Mouse (Mus musculus) heart, postnatal 14 days (tissue): ENCODE measurements at regions not wholly inside any gene's neighbourhood (a gene's known extent, or its start where the extent isn't known, plus 50 kb on each side); places are given as distances from the start of the nearest gene placed in this dataset.
"Not testable (repeated sequence)": the region's sequence is repeated elsewhere in the genome, so short reads cannot be mapped to it uniquely, and the experiment has no call there.

Source experiments
- DNase-seq, 2 experiments: peaks; one replicate each; pipeline ENCODE4 v3.0.0; 2021 to 2022
- intact Hi-C: fragments of 180-260 bp; cut with DNase I; formaldehyde crosslinking; loops from one replicate; pipeline ENCODE4 v1.15.1; 2025

DNA sequence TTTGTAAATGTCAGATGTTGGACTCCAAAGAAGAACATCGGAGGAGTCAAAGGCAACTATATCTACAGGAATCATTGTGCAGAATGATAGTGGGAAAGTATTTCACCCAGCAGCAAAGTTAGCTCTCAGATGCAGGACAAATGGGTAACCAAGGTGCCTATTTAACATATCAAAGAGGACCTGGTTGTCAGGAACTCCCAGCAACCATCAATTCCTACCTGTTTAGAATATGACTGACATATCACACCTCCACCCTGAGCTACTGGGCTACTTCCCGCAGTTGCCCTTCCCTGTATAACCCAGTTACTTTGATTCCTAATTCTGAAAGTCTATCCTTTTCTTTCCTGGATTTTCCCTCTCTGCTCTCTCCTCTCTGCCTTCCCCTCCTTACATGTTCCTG lies 403.0 kb upstream of the Tbl1xr1 start:
- DNase-seq = no peak
- intact Hi-C loops = no loop called here

DNA sequence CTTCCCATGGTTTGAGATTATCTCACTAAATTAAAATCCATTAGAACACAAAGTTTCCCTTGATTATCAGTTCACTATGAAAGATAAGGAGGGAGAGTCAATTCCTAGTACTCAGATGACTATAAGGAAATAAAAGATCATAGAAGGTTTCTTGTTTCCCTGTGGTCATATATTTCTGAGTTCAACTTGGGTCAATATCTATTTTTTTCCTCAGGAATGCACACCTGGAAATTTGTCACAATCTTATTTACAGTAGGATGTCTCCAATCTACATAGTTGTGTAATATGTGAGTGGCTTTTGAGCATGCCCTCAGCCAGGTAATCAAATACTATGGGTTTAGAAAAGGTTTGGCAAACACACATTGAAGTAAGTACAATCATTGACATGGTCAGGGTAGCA lies 398.2 kb upstream of the Tbl1xr1 start:
- no peak for DNase-seq
- intact Hi-C loops = no loop called here

DNA sequence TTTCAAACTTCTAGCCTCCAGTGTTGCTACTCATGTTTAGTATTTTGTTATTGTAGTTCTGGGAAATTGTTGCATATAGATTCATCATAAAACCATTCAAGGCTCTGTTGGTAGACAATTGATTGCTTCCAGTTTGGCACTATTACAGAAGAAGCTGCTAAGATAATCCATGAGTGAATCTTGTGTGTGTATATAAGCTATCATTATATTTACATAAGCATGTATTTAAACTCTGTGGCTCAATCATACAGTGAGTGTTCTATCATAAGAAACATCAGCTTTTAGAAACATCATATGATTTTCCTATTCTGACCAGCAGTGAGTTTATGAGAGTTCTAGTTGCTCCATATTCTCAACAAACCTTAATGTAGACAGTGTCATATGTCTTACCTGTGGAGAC lies 397.7 kb upstream of the Tbl1xr1 start:
- intact Hi-C loops = no loop called here
- no peak for DNase-seq

DNA sequence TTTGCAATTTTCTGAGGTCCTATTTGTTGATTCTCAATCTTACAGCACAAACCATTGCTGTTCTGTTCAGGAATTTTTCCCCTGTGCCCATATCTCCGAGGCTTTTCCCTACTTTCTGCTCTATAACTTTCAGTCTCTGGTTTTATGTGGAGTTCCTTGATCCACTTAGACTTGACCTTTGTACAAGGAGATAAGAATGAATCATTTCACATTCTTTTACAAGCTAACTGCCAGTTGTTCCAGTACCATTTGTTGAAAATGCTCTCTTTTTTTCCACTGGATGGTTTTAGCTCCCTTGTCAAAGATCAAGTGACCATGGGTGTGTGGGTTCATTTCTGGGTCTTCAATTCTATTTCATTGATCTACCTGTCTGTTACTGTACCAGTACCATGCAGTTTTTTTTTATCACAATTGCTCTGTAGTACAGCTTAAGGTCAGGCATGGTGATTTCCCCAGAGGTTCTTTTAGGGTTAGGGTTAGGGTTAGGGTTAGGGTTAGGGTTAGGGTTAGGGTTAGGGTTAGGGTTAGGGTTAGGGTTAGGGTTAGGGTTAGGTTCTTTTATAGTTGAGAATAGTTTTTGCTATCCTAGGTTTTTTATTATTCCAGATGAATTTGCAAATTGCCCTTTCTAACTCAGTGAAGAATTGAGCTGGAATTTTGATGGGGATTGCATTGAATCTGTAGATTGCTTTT lies 378.3 kb upstream of the Tbl1xr1 start:
- intact Hi-C loops, DNase-seq: not testable (repeated sequence)

DNA sequence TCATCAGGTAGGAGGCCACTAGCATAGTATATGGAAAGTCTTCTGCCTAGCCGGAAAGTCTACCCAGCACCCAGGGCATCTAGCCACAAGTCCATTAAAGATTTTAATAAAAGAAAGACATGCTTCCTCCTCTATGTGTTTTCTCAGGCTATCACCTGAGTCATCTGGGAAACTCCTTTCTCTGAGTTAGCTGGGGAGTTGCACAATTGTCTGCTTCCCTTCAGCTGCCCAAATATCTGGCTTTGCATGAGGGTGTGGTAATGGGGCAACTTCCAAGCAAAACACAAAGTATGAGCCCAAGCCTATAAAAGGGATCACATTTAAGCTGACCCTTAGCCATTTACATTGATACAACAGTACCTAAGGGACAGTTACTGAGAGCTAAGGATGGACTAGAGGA lies 376.9 kb upstream of the Tbl1xr1 start:
- intact Hi-C loops = no loop called here
- no peak for DNase-seq

DNA sequence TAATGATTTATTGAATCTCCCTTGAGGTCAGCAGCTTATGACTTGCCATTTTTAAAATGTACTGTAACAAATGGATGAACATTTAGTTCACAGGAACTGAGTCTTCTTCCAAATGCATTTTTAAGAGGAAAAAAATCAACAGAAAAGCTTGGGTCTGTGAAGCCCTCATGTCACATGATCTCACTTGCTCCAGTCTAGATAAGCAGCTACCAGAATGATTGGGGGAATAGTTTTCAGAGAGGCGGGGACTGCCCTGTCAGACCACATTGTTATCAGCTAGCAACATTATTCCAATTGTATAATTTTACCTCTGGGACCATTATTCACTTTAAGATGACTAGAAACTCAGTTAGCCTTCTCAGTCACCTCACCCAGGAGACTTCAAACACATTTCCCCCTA lies 376.1 kb upstream of the Tbl1xr1 start:
- intact Hi-C loops = no loop called here

DNA sequence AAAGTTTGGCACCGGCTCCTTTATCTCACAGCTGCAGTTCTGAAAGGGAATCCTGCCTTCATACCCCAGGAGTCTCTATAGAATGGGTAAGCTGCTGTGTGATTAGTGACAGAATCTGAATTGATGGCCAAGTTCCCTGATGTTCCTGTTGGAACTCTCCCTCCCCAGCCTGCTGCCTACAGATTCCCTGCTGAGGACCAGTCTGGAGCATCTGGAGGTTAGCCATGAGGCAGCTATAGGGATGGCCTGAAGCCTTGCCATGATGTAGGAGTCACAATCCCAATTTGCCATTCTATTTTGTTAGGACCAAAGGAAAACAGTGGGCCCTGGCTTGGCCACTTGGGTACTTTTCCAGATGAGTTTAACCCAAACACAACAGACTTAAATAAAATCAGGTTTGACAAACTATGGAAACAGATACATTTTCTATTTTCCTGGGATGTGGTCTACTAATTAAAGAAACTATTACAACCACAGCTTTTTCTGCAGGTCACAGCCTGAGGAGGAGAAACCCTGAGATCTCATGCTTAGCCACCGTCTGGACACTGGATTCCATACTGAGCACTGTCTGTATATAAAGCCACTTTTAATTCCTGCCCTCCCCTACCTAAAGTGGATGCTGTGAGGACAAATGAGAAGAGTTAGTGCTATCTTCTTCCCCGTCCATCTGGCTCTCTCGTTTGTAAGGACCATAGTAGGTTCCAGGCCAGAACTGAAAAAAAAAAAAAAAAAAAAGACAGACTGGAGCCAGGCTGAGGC lies 349.5 kb upstream of the Tbl1xr1 start:
- intact Hi-C loops = no loop called here
- no peak for DNase-seq

More for the DNA sequence above, 376.1 kb upstream of the Tbl1xr1 start:
- no peak for DNase-seq

DNA sequence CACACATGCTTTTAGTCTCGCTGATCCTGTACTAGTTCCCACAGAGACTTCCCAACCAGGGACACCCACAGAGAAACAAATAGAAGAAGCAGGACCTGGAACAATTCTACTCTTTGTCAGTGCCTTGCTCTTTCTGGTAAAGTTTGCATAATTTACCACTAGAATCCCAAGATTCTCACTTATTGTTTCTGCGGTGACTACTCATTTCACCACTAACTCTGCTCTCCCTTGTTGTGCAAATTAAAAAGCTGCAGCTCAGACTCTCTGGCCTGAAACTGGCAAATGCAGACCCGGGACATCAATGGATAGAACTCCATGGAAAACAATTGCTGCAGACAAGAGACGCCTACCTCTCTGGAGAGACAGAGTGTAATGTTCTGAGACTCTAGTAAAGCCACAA lies 348.4 kb upstream of the Tbl1xr1 start:
- intact Hi-C loops = no loop called here
- no peak for DNase-seq

DNA sequence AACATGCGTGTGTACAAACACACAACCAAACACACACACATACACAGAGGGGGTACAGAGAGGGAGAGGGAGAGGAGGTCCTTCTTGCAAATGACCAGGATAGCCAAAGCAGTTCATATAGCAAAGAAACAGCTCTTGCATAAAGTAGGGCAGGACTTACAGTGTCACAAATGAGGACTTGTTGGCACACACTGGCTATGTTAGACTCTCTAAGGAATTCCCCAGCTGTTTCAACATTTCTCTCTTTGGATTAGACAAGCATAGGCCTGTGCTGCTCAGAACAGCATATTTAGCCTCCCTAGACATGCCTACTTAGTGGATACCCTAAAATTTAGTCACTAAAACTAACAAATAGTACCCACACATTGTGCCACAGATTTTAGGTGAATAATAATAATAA lies 347.1 kb upstream of the Tbl1xr1 start:
- DNase-seq = no peak
- intact Hi-C loops = no loop called here

DNA sequence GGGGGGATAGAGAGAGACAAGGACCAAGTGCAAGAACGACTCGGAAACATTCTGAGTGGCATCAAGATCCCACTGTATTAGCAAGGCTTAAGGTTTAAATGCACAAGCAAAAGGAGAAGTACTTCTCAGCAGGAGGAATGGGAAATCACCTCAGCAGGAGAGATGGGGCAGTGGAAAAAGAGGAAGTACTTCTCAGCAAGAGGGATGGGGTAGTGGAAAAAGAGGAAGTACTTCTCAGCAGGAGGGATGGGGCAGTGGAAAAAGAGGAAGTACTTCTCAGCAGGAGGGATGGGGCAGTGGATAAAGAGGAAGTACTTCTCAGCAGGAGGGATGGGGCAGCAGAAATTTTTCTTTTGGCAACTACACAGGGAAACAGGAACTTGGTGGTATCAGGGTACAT lies 340.8 kb upstream of the Tbl1xr1 start:
- intact Hi-C loops = not testable (repeated sequence)

DNA sequence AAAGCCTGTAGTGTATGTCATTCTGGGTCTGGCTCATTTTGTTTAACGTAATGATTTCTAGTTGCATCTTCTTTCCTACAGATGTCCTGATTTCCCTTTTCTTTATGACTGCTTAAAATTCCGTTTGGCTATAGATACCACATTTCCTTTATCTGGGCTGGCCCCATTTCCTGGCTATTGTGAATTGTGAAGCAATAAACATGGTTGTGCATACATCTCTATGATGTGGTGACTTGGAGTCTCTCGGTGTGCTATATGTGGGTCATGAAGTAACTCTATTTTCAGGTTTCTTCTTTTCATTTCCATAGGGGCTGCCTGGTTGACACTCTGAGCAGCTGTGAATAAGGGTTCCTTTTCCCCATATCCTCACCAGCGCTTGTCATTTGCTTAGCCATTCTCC lies 336.7 kb upstream of the Tbl1xr1 start:
- DNase-seq = no peak
- intact Hi-C loops = no loop called here

More for the DNA sequence above, 340.8 kb upstream of the Tbl1xr1 start:
- not testable (repeated sequence) for DNase-seq

DNA sequence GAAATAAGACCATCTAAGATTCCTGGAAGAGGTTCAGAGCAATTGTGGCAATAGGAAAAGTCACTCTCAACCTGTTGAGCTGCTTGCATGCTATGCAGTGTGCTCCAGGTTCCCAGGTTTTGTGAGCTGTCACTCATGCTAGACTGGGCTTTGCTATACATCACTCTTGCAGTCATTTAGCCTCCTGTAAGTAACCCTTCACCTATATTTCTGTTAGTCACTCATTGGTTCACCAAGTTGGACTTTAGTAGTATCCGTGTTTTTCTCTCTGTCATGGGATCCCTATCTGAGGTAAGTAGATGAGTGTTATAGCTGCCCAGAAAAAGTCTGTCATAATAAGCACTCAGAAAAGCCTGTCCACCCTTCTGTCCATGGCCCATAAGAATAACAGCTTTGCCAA lies 332.3 kb upstream of the Tbl1xr1 start:
- DNase-seq = no peak
- intact Hi-C loops = no loop called here

DNA sequence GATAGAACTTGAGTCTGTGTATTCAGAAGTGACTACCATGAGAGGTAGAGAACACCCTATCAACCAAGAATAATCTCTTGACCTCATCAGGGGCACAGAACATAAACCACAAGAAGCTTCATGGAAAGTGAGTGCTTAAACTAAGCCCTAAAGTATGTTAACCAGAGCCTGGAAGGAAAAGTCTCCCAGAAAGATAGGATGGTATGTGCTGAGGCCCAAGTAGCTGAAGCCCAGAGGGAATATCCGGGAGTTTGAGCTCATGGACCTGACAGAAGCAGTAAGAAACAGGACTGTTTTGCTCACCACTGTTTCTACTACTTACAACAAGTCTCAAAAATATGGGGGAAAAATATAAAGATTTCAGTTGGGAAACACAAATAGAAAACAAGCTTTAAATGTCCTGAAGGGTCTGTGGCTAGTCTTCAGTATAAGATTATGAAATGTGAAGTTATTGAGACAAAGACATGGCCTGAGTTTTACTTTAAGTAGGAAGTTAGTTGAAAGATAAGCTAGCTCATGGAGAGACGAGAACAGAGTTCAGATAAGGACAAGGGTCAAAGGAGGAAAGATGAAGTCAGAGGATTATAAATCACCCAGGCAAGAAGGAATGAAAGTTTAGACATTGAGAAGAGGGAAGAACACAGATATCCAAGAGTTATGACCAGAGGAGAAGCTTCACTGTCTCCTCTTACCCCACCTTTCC lies 315.8 kb upstream of the Tbl1xr1 start:
- DNase-seq = no peak
- intact Hi-C loops = loop anchor here (5.0 kb wide), 1 partner anchor 57 kb away; no protein-coding TSS in a partner anchor

DNA sequence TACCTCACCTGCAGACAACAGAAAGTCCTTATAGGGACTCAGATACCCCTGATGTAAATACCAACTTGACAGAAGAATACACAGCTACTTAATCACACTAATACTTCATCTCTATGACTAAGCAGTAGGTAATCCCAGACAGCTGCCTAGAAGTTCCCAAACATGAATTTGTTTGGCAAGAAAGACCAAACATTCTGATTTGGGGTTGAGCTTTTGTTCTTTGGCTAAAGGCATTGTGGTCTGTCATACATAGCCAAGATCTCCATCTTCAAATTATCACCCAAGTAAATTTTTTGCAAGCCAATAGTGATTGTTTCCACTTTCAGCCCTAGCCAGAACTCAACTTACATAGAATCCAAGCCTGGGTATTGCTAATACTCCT lies 315.2 kb upstream of the Tbl1xr1 start:
- intact Hi-C loops = loop anchor here (5.0 kb wide), 1 partner anchor 56 kb away; no protein-coding TSS in a partner anchor
- no peak for DNase-seq

DNA sequence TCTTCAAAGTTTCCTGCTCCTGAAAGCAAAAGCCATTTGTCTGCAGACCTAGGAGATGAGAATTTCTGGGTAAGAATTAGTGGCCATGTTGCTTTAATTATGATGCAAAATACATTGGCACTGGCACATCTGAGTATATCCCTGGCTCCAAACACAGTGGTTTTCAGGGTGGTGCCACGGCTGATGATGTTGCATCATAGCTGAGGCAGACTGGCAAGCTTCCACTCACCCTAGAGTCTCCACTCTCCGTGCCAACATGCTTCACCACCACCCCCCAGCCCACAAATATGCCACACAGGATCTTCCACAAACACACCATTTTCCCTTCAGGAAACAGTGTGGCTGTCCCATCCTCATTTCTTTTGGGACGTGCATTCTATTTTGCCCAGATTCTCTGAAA lies 314.5 kb upstream of the Tbl1xr1 start:
- intact Hi-C loops = loop anchor here (5.0 kb wide), 1 partner anchor 55 kb away; no protein-coding TSS in a partner anchor
- DNase-seq = peak in 1 of 2 experiments; percentile 14

DNA sequence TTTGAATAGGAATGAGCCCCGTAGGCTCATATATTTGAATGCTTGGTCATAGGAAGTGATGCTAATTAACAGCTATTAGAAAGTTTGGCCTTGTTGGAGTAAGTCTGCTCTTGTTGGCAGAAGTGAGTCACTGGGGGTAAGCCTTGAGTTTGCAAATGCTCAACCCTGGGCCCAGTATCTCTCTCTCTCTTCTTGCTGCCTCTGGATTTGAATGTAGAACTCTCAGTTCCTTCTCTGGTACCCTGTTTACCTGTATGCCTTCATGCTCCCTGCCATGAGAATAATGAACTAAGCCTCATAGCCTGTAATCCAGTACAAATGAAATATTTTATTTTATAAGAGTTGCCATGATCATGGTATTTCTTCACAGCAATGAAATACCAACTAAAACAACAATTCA lies 308.4 kb upstream of the Tbl1xr1 start:
- no peak for DNase-seq
- intact Hi-C loops = no loop called here

DNA sequence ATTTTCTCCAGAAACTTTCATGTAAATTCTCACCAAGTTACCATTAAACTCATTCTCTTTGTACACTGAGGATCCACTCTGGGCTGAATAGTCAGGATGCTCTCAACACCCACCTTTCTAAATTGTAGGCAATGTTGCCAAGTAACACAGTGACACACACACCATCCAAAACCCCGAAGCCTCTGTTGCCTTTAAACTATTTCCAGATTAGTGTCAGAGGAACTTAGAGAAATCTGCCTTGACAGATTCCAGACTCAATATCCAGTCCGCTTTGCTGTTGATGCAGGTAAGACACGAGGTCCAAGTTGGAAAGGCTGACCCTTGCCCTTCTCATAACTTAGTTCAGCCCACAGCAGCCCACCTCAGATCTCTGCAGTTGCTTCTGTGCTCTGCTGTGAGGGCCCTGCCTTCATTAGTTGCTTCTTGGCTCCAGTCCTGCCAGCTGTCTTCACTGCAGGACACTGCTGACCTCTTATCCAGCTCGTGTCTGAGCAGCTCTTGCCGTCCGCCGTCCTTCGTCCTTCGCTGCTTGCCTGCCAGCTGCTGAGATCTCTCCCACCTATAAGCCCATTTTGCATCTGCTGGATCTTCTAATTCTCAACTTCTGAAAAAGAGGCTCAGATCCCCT lies 306.4 kb upstream of the Tbl1xr1 start:
- peak; percentile 39 to 61 for DNase-seq

DNA sequence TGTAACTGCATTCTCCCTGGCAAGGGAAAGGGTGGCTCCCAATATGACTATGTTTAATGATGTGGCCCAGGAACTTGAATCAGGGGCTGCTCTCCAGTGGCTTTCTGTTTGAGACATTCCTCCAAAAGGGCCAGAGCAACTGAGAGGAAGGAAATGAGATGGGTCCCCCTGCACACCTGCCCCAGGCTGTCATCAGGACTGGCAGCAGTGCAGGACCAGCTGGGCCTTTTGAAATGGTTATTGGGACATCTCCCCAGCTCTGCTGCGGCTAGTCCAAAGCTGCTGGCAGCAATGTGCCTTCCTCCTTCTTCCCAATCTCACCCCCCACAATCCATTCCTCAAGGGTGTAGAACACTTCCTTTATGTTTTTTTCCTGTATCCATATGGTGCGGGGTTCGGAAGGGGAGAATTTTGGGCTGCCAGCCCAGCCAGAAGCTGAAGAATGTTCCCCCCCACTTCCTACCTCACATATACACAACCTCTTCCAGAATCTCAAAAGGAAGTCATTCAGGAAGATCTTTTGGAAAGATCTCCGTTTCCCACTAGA lies 304.6 kb upstream of the Tbl1xr1 start:
- intact Hi-C loops = no loop called here
- no peak for DNase-seq

More for the DNA sequence above, 306.4 kb upstream of the Tbl1xr1 start:
- intact Hi-C loops = no loop called here

DNA sequence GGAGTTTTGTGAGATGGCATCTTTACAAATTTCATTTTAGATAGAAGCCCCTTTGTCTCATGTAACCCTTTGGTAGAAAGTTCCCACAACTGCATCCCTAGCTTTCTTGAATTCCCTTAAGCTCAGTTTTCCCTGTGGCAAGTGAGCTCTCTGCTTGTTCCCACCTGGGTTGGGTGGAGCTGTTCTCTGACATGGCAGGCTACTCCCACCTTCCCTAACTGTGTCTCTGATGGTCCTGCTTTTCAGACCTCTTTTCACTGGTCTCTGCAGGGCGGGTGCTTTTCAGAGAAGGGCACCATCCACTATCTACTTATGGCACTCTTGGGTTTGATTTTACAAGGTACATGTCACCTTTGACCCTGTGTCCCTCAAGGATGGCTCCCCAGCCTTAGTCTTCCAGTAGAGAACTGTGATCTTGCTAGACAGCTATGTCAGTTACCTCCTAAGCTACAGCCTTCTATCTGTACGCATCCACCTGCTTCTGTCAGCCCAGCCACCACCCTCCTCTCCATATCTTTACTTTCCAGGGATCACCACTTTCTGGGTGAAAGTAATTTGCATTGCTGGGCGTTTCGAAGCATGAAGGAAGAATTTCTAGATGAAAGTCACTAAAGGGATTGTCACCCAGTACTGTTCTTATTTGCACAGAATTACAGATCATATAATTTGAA lies 302.1 kb upstream of the Tbl1xr1 start:
- intact Hi-C loops = no loop called here

DNA sequence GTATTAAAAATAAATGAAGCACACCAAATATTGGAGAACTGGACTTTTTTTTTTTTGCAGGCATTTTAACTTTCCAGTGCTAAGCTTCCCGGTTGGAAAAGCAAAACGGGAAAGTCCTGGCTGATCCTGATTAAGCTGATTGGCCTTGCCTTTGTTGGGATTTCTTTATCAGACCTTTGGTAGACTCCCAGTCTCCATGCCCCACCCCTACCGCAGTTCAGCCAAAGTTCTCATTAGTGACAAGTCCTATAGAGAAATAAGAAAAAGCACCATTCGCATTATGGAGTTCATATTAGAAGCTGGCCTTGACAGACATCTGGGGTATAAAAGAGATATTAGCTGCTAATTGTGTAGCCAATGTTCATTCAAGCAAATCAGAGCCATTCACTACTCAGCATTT lies 297.7 kb upstream of the Tbl1xr1 start:
- intact Hi-C loops = no loop called here

More for the DNA sequence above, 302.1 kb upstream of the Tbl1xr1 start:
- DNase-seq = no peak

More for the DNA sequence above, 297.7 kb upstream of the Tbl1xr1 start:
- no peak for DNase-seq
